Mouse (Mus musculus): Measurements from ENCODE around the gene Pusl1.

Gene Pusl1

DNA sequence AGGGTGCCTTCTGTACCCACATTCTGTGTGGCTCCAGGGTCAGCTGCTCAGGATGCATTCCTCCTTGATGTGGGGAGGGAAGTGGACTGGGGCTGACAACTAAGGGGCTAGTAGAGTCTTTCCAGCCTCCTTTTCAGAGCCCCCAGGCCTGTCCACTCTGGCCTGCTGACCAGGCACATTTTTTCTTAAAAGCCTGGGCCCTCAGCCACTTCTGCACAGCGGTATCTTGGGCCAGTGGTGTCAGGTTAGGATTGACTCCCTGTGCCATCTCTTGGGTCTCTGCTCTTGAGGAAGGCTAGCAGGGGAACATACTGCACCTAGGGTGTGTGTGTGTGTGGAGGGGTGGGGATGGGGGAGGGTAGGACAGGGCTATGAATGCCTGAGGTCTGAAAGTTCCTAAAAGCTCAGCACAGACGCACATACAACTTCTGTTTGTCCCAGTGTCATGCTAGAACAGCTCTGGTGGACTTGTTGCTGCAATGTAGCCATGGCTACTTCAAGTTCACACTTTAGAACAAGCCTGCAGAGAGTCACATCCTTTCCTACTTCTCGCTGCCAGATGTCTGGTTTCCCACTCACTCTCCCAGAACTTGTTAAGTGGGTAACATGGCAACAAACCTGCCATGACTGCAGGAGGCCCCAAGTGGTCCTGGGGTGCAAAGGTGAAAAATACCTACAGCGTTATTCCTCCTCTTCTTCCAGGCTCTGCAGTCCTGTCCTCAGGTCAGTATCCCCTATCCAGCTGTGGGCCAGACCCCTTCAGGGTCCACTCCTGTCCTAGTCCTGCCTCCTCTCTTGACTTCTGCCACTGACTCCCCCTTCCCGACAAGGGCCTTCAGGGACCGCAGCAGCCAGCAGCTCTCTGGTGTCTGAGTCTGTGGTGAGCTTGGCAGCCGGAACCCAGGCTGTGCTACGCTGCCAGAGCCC is 51.2 kb downstream of the Pusl1 start:
- no peak for DNase-seq

DNA sequence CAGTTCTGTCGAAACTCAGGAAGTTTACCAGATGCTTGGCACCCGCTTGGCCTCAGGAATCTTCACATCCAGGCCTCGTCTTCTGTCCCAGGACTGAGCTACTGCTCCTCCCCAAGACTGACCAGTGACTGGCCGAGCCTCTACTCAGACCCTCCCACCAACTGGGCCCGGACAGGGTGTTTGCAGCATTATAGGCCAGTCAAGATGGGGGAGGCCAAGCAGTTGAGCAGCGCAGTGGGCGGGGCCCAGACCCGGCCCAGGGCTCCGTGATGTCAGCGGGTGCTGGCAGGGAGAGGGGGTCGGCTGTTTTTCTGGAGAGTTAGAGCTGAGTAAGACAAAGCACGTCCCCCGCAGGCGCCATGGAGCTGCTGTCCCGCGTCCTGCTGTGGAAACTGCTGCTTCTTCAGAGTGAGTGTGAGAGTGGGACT is 52.1 kb downstream of the Pusl1 start, which contains the start of gene Mxra8:
Mxra8 (plus strand) TSS at position 198 of the 428 bp plus-strand sequence.
- peak; percentile 61 for DNase-seq

DNA sequence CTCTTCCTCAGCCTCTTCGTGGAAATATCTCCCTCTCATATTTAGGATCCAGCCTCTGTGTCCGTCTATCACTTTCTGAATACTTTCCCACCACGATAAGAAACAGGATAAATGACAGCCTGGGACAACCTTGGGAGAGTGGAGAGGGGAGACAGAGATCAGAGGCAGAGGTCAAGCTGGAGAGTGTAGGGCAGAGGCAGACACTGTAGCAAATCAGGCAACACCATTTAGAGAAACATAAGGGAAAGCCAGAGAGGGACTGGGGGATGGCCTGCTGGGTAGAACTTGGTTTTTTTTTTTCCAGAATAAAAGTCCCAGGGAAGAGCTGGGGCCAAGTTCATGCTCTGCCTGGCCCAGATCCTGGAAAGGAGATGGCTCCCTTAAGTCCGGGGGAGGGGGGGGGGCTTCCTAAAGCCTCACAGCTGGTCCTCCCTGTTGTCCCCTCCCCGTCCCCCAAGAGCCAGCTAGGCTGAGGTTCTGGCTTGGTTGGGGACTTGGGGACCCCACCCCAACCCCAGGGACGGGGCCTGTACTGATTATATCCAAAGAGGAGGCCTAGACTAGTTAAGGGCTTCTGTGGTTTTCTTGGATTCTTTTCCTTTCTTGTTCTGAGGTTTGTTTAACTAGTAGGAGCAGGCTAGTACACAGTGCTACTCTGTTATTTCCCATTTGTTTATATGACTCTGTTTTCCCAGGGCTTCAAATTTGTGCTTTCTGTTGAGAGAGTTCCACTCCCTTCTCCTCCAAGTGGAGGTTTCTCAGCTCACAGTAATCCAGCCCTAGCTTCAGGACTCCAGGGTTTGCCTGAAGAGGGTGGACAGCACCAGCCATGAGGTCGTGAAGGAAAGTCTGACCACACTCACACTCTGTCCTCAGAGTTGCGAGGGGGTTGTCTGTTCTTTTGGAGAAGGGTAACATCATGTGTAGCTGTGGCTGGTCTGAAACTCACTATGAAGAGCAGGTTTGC is 53.1 kb downstream of the Pusl1 start:
- no peak for DNase-seq

Measured in retina, postnatal 1 day (tissue).